Mouse (Mus musculus) left cerebral cortex, adult 9 months (tissue): ENCODE measurements at regions not wholly inside any gene's neighbourhood (a gene's known extent, or its start where the extent isn't known, plus 50 kb on each side); places are given as distances from the start of the nearest gene placed in this dataset.

Experiments
- DNase-seq, 2 experiments: peaks; one replicate each; pipeline ENCODE4 v3.0.0; 2022; ENCODE audit warnings: low spot score in 2 of 2

DNA sequence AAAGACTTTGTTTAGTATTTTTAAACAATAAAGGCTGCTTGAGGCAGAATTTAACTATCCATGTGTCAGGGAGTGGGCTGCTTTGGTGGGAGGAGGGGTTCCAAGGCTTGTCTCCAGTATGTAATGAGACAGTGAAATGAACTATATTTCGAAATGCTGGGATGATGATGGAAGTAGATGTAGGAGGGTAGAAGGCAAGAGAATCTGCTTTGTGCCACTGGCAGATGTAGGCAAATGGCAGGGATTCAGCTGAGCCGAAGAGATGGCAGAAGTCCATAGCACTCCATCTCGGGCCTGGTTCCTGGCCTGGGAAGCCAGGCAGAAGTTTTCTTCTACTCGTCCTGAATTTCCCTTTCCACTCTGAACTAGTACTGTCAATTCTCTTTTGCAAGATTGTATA is 1681.6 kb upstream of the Cdh8 start:
- peak; percentile 19 to 72 for DNase-seq
